Mouse (Mus musculus) frontal cortex, postnatal 14 days (tissue): ENCODE measurements around the gene Sp140.
"Not testable (repeated sequence)": the region's sequence is repeated elsewhere in the genome, so short reads cannot be mapped to it uniquely, and the experiment has no call there.

Source experiments
- DNase-seq, 2 experiments: peaks; one replicate each; pipeline ENCODE4 v3.0.0; 2022; ENCODE audit warnings: low spot score in 2 of 2

Gene Sp140

DNA sequence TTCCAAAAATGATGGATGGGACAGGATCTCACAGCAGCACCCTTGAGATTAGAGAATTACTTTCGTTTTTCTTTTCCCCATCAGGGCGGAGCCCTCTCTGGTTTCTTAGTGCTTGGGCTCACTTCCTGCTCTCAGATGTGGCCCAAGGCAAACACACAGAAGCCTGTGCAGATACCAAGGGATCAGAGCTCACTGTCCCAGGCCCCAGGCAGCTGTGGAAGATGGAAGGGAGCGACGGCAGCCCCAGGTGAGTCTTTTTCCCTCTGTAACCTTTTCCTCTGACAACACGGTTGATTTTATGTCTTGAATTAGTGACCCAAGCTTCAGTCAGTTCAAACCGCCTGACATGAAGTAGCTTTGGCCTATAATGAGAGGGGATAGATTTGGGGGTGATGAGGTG, 49.7 kb downstream of the Sp140 start, which contains the start of gene Sp100:
Gene Sp100 (plus strand): TSS at position 108 of the 400 bp plus-strand sequence.
- not testable (repeated sequence) for DNase-seq

DNA sequence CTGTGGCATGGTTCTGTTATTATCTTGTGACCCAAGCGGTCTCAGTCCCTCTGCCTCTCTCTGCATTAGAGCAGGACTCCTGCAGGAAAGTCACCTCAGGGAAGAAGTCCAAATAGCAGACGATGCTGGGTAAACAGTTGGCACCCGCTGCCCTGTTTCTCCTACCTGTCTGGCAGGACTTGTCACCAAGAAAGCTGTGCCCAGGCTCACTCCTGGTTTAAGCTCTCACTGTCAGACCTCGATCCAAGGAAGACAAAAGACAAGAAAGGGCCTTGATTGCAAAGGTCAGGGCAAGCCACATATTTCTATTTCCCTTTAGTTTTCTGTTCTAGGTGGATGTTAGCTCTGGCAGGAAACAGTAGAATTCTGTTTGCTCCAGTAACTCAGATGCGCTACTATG, 50.3 kb downstream of the Sp140 start:
- DNase-seq = not testable (repeated sequence)

DNA sequence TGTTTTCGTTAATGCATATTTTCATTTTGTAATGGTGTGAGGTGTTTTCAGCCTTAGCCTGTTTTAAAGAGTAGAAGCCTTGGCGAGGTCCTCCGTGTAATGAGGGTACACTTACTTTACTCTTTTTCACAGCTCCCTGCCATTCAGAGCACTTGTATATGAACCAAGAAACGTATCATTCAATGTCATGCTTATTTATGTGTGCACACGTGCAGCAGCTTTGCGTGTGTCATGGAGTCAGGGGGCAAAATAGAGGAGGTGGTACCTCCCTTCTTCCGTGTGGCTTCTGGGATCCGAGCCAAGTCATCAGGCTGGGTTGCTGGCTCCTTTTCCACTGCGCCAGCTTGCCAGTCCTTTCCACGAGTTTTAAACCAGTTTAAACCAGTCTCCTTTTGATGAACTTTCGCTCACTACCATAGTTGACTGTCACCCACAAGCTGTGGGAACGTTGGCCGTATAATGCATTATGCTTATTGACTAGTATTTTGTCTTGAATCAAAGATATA, 51.6 kb downstream of the Sp140 start:
- not testable (repeated sequence) for DNase-seq

DNA sequence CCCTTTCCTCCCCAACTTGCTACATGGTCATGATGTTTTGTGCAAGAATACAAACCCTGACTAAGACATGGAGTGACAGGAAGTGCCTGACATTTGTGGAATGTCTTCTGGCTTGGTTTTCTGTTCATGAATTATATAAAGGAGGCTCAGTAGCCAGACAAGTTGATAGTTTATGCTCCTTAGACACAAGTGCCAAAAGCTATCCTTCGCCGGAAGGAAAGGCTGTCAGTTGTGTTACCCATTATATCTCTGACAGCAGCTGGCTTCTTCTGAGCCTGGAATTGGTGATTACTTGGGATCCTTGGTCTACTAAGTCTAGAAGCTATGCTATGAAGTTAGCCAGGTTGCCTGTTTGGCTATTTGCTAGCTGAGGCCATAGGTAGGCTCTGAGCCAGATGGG, 57.0 kb downstream of the Sp140 start:
- not testable (repeated sequence) for DNase-seq

DNA sequence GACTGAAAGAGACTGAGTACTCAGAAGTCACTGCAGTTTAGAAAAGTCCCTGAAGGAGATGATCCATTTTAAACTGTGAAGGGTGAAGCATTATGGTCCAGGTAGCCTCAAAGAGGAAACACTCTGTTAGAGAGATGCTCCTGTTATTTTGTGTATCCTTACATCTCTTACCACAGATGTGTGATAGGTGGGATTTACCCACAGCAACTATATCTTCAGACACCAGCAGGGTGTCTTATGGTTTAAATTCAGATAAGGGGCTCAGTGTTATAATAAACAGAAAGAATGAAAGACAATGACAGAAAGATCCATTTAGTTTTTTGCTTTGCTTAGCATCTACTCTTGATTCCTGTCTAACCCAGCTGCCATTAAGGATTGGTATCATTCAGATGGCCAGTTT, 64.1 kb downstream of the Sp140 start:
- DNase-seq = no peak

DNA sequence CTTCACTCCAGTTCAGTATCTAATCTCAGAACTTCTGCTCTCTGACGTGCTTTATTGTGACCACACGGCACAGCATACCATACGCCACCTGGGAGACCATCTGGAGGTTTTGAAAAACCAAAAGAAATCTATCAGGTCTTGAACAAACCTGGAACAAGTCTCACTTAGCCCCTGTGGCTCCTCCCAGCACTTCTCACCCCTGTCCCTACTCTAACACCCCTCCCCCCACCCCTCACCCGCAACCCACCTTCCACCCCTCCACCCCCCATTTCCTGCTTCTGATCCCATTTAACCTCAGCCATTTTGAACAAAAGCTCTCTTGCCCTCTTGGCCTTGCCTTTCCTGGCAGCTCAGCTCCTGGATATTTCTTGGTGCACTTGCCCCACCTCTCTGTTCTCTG, 80.0 kb downstream of the Sp140 start:
- DNase-seq = no peak

DNA sequence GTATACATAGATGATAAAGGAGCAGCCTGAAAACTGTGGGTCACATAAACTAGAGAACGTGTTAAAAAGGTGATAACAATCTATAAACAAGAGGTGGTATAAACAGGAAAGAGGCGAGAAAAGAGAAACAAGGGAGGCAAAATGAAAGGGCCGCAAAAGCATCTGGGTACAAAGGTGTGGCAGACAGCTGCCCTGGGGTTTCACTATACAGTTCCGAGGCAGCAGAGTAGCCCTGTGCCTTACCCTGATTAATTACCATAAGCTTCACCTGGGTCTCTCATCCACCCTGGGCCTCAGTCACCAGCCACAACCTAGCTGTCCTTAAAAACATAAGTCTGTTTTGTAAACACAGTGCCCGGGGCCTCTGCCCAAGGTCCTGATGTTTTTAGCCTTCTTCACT, 86.5 kb downstream of the Sp140 start:
- DNase-seq = no peak

DNA sequence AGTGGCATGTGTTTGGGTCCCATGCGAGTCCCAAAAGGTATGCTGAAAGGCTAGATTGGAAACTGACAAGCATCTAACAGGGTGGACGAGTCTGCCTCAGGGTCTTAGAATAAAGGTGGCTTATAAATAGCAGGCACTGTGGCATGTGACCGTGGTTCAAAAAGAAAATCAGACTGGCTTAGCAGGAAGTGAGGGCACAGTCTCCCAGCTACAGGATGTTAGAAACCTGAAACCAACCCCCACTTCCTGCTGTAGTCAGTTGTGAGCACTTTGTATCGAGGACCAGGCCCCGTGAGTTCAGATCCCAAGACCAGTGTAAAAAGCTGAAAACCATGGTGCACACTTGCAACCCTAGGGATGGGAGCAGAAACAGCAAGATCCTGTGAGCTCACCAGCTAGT, 87.2 kb downstream of the Sp140 start:
- no peak for DNase-seq

DNA sequence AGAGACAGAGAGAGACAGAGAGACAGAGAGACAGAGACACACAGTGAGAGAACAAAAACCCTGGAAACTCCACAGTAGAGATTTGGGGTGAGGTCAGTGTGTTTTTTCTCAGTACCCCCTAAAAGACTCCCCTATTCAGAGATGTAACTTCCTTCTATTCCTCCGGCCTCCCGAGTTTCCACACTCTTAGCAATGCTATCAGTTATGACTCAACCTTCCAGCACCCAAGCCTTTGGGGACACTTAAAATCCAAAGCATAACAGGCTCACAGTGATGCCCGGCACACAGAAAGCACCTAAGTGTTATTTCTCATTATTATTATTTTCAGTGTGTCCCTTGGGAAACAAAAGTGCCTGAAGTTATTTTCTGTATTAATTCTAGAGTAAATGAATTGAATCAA, 90.4 kb downstream of the Sp140 start:
- no peak for DNase-seq

DNA sequence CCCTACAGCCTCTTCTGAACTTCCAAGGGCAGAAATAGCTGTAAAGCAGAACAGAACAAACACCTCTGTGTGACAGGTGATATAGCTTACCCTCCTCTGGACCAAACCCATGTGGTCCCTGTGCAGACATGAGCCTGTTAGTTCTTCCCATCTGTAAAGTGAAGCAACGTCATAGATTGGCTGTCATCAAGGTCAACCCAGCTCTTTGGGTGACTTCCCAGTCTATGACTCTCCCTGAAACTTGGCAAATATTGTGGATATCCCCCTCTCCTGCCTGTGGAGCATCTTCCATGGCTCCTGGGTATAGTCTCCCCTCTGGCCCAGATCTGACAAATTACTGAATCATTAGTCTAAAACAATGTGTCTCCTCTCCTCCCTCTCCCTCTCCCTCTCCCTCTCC, 92.1 kb downstream of the Sp140 start:
- DNase-seq = no peak

DNA sequence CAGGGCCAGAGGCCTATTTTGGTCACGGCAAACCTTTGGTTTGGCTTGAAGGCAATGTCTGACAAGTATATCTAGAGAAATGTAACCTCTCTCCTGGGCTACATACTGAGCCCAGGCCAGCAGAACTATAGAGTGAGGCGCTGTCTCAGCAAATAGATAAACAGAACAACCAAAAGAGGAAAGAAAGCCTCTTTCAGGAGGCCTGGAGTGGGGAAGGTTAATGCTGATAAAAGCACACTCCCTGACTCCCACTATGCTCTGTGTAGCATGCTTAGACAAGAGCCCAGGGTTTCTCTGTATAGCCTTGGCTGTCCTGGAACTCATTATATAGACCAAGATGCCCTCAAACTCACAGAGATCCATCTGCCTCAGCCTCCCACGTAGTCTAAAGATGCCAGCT, 93.1 kb downstream of the Sp140 start:
- DNase-seq = no peak
